22 mouse cellular contexts compared by ENCODE assay signal in genomic region chr9:43855887-43856286, GRCm38 (mm10).
"Had no signal": no experiment of that assay in that cellular context is flagged by ENCODE, and none has a peak within 500 bp of the region (broad histone marks: within the 10 kb centered on the region; RNA-seq: fewer than 3 reads in every experiment).

No protein-coding gene starts in this region.

- H3K9me3 ChIP-seq: liver, embryonic 13.5 days; liver, embryonic 15.5 days; lung, embryonic 15.5 days; midbrain, embryonic 12.5 days; neural tube, embryonic 13.5 days; neural tube, embryonic 15.5 days had no signal

- H3K4me1 ChIP-seq: liver, embryonic 13.5 days; liver, embryonic 15.5 days; lung, embryonic 15.5 days; neural tube, embryonic 13.5 days; neural tube, embryonic 15.5 days had no signal

- H3K4me3 ChIP-seq: liver, embryonic 13.5 days; liver, embryonic 15.5 days; lung, embryonic 15.5 days; midbrain, embryonic 12.5 days; neural tube, embryonic 13.5 days; neural tube, embryonic 15.5 days had no signal

- H3K4me2 ChIP-seq: liver, embryonic 13.5 days; liver, embryonic 15.5 days; lung, embryonic 15.5 days; midbrain, embryonic 12.5 days; neural tube, embryonic 13.5 days; neural tube, embryonic 15.5 days had no signal

- H3K27me3 ChIP-seq: liver, embryonic 13.5 days; liver, embryonic 15.5 days; lung, embryonic 15.5 days; neural tube, embryonic 15.5 days had no signal

- H3K36me3 ChIP-seq: liver, embryonic 13.5 days; liver, embryonic 15.5 days; lung, embryonic 15.5 days; midbrain, embryonic 12.5 days; neural tube, embryonic 13.5 days; neural tube, embryonic 15.5 days had no signal

- ATAC-seq: liver, postnatal 0 days; lung, postnatal 0 days; midbrain, embryonic 16.5 days had no signal

- H3K9ac ChIP-seq: liver, embryonic 13.5 days; liver, embryonic 15.5 days; liver, postnatal 0 days; lung, embryonic 15.5 days; midbrain, embryonic 12.5 days; neural tube, embryonic 13.5 days; neural tube, embryonic 15.5 days had no signal

- DNase-seq: liver, embryonic 13.5 days; liver, postnatal 0 days; lung, adult 2 months; lung, postnatal 14 days; lung, postnatal 36 days; midbrain, embryonic 14.5 days; retina, postnatal 1 day; right cerebral cortex, adult 18-20 months; right cerebral cortex, postnatal 25 days; right cerebral cortex, postnatal 4 days; spleen, adult 18-20 months; thymus, adult 18-20 months; thymus, postnatal 14 days; thymus, postnatal 36 days had no signal

- H3K27ac ChIP-seq: liver, embryonic 13.5 days; liver, embryonic 15.5 days; lung, embryonic 15.5 days; macrophage; midbrain, embryonic 12.5 days; neural tube, embryonic 13.5 days; neural tube, embryonic 15.5 days had no signal
